Mouse (Mus musculus) hindbrain, postnatal 0 days (tissue): ENCODE results near the gene Hspb7. TPM values are rescaled to one million over a fixed set of nuclear protein-coding genes. Genes with fewer than 3 reads are reported as not detected.

Experiments
- ATAC-seq: fragments of 200-750 bp; cut with Nextera tagmentation; 2 replicates; pipeline ENCODE4 v1.8.0; 2017; ENCODE audit warnings: mild to moderate bottlenecking, moderate TSS enrichment, moderate library complexity
- DNase-seq: peaks from one replicate; pipeline ENCODE4 v3.0.0-alpha.2; 2015; ENCODE audit warnings: low spot score
- H3K27ac ChIP-seq: fragments of 300-500 bp; sonication (generic); 2 replicates; pipeline ENCODE4 v1.5.1; 2014; ENCODE audit warnings: mild to moderate bottlenecking
- H3K27me3 ChIP-seq: fragments of 300-500 bp; sonication (generic); 2 replicates; pipeline ENCODE4 v1.6.1; 2014; ENCODE audit warnings: low read length, mixed read lengths; ENCODE audit not compliant: insufficient read depth
- H3K36me3 ChIP-seq: fragments of 300-500 bp; sonication (generic); 2 replicates; pipeline ENCODE4 v1.6.1; 2014; ENCODE audit warnings: low read length, mixed read lengths; ENCODE audit not compliant: insufficient read depth
- H3K4me1 ChIP-seq: fragments of 300-500 bp; sonication (generic); 2 replicates; pipeline ENCODE4 v1.6.1; 2014; ENCODE audit warnings: antibody characterized with exemption, low read length, mixed read lengths; ENCODE audit not compliant: insufficient read depth
- H3K4me2 ChIP-seq: fragments of 300-500 bp; sonication (generic); 2 replicates; pipeline ENCODE4 v1.6.1; 2014; ENCODE audit warnings: low read depth, mild to moderate bottlenecking, low read length, moderate library complexity, mixed read lengths
- H3K4me3 ChIP-seq: fragments of 300-500 bp; sonication (generic); 2 replicates; pipeline ENCODE4 v1.5.1; 2014; ENCODE audit warnings: low read length
- H3K9ac ChIP-seq: fragments of 300-500 bp; sonication (generic); replicated peaks from 2 replicates; pipeline ENCODE4 v1.6.1; 2014; ENCODE audit warnings: mild to moderate bottlenecking, low read length, moderate library complexity, mixed read lengths
- H3K9me3 ChIP-seq: fragments of 300-500 bp; sonication (generic); 2 replicates; pipeline ENCODE4 v1.6.1; 2016; ENCODE audit warnings: low read length, mixed read lengths
- CTCF ChIP-seq: IDR thresholded peaks from 2 replicates; pipeline ENCODE4 v1.5.1; 2016; ENCODE audit warnings: antibody characterized with exemption, control low read depth, low read depth
- WGBS: fragments of 180-500 bp; shearing (Covaris S2); extraction: QIAGEN DNeasy Blood & Tissue Kit; methylation state at CpG from one replicate; pipeline ENCODE4 v1.1.7; 2014; 5-methylcytosine and 5-hydroxymethylcytosine counted together
- polyA plus RNA-seq: library from polyadenylated mRNA; unstranded; fragments of >200 nt; fragmentation: Nextera tagmentation; extraction: Ambion mirVana; gene quantifications from 2 replicates; pipeline ENCODE4 v1.2.1, GENCODE M21; 2015
- total RNA-seq: library from RNA; depleted of rRNA; stranded (reverse); fragments of >200 nt; gene quantifications from 2 replicates; pipeline ENCODE4 v1.2.3, GENCODE M21; 2014; rRNA removed

Hspb7 gene
- total RNA-seq (0.32 TPM in 1 of 2 replicates, not detected in the other), polyA plus RNA-seq (0.06 and 0.08 TPM in 2 replicates)

GRCm38 (mm10) chr4:141420192-141420829, at the start of gene Hspb7:
Gene Hspb7 (plus strand): TSS chr4:141420779.
- no peak for TF ChIP-seq CTCF
- Histone ChIP-seq H3K27me3 (no peaks in the 10 kb centered on the region), H3K4me3 (no peak within 1 kb of the TSS), H3K4me2 (no peak within 1 kb of the TSS), H3K4me1 (no peaks in the 10 kb centered on the region; the same call in 1 of the 2 replicates), H3K9me3 (no peaks in the 10 kb centered on the region), H3K9ac (no peak within 1 kb of the TSS), H3K27ac (no peak within 1 kb of the TSS), H3K36me3 (no peaks in the 10 kb centered on the region)
- 64% methylated on average over 9 of the region's 9 CpGs for WGBS
- no peak for DNase-seq
- ATAC-seq: no peak

GRCm38 (mm10) chr4:141372426-141372825, 48.2 kb upstream of the Hspb7 start:
- Histone ChIP-seq H3K27me3 (no peaks in the 10 kb centered on the region), H3K27ac (no peak overlapping the region), H3K9ac (no peak overlapping the region), H3K4me3 (no peak overlapping the region), H3K36me3 (no peaks in the 10 kb centered on the region), H3K4me1 (no peaks in the 10 kb centered on the region), H3K9me3 (no peaks in the 10 kb centered on the region), H3K4me2 (no peak overlapping the region)
- no peak for TF ChIP-seq CTCF
- 89% methylated on average over 5 of the region's 5 CpGs for WGBS
- ATAC-seq: no peak
- no peak for DNase-seq

GRCm38 (mm10) chr4:141379674-141380073, 40.9 kb upstream of the Hspb7 start:
- TF ChIP-seq CTCF: no peak
- Histone ChIP-seq H3K4me2 (no peak overlapping the region), H3K9me3 (no peaks in the 10 kb centered on the region), H3K4me1 (no peaks in the 10 kb centered on the region), H3K27me3 (peaks cover 15% of the 10 kb centered on the region), H3K36me3 (0 out of 2 replicates have a peak, but pooled peaks cover 5% of the 10 kb centered on the region), H3K9ac (no peak overlapping the region), H3K27ac (no peak overlapping the region), H3K4me3 (no peak overlapping the region)
- DNase-seq: no peak
- 36% methylated on average over 8 of the region's 8 CpGs for WGBS
- no peak for ATAC-seq

GRCm38 (mm10) chr4:141382406-141382805, 38.2 kb upstream of the Hspb7 start:
- H3K4me3 ChIP-seq: peak overlapping the region; percentile 16; the same call in 1 of the 2 replicates
- 0 out of 2 replicates have a peak, but pooled peaks cover 5% of the 10 kb centered on the region for H3K36me3 ChIP-seq
- ATAC-seq (no peak), DNase-seq (no peak)
- no peak overlapping the region for H3K27ac ChIP-seq
- H3K9me3 ChIP-seq: no peaks in the 10 kb centered on the region
- H3K9ac ChIP-seq: 0 out of 2 replicates have a peak overlapping the region, but pooled peaks have one; percentile 13
- peaks cover 18% of the 10 kb centered on the region for H3K27me3 ChIP-seq
- peak overlapping the region; percentile 49 for H3K4me2 ChIP-seq
- 11% methylated on average over 25 of the region's 25 CpGs for WGBS
- TF ChIP-seq CTCF: peak; percentile 31
- no peaks in the 10 kb centered on the region for H3K4me1 ChIP-seq

GRCm38 (mm10) chr4:141385275-141385674, 35.3 kb upstream of the Hspb7 start:
- TF ChIP-seq CTCF: peak; percentile 95
- Histone ChIP-seq H3K4me3 (no peak overlapping the region), H3K4me1 (no peaks in the 10 kb centered on the region), H3K27ac (no peak overlapping the region), H3K9ac (no peak overlapping the region), H3K4me2 (no peak overlapping the region), H3K27me3 (peaks cover 18% of the 10 kb centered on the region), H3K9me3 (no peaks in the 10 kb centered on the region), H3K36me3 (0 out of 2 replicates have a peak, but pooled peaks cover 5% of the 10 kb centered on the region)
- WGBS: 3% methylated on average over 7 of the region's 7 CpGs
- ATAC-seq: peak; percentile 25; the same call in 1 of the 2 replicates
- DNase-seq: peak; percentile 85

GRCm38 (mm10) chr4:141386150-141386549, 34.4 kb upstream of the Hspb7 start:
- WGBS: 75% methylated on average over 7 of the region's 7 CpGs
- DNase-seq (no peak), ATAC-seq (no peak)
- H3K4me1 ChIP-seq: no peaks in the 10 kb centered on the region
- no peaks in the 10 kb centered on the region for H3K9me3 ChIP-seq
- no peak overlapping the region for H3K27ac ChIP-seq
- 0 out of 2 replicates have a peak, but pooled peaks cover 5% of the 10 kb centered on the region for H3K36me3 ChIP-seq
- no peak overlapping the region for H3K9ac ChIP-seq
- peaks cover 18% of the 10 kb centered on the region for H3K27me3 ChIP-seq
- TF ChIP-seq CTCF: peak; percentile 25; the same call in 1 of the 2 replicates
- H3K4me3 ChIP-seq: no peak overlapping the region
- no peak overlapping the region for H3K4me2 ChIP-seq
